ENCODE assay signal across 29 mouse cellular contexts in the genomic region with DNA sequence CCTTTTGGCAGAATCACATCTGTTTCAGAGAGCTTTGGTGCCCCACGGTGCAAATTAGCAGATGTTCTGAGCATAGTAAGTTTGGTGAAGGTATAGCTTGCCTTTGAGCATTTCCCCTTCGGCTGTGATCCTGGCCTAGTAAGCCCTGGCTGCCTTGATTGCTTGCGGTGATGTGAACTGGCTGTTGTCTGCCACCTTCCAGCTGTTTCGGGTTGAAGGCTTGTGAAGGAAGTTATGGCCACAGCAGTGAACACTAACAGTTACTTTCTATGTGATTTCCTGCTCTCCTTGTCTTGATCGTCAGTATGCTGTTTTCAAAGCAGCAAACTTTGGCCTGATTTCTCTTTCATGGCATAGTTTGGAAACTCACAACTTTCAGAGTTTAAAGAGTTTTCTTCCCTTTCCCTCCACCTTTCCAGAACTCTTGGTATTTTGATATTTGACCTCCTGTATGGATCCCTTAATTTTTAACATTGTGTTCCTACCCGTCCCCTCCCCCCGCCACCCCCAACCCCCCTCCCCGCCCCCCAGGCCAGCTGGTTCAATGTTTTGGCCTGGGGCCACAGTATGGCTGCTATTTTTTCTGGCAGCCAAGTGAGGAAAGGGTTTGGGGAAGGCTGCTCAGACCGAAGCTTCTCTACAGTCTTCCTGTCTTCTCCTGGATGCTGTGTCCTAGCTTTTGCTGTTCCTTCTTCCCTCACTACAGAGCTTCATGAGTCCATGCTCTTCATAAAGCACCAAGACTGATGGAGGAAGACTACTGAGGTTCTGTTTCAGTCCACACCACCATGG. TPM values are rescaled to one million over a fixed set of nuclear protein-coding genes. Genes with fewer than 3 reads are reported as not detected.
DNase-seq lines count a peak whose midpoint lies in the region; ATAC-seq and TF ChIP-seq lines count a peak whose summit lies in the region.
"Had no signal": no experiment of that assay in that cellular context is flagged by ENCODE, and none has a peak within 500 bp of the region (broad histone marks: within the 10 kb centered on the region; RNA-seq: fewer than 3 reads in every experiment).

No protein-coding gene starts in this region.

- H3K9ac ChIP-seq in kidney, postnatal 0 days (ENCODE audit: low read depth, low read length) = no peak overlapping the region
- H3K9ac ChIP-seq in lung, embryonic 14.5 days = no peak overlapping the region
- no peak overlapping the region for H3K9ac ChIP-seq in midbrain, embryonic 11.5 days (ENCODE audit: low read length)
- H3K9ac ChIP-seq in midbrain, postnatal 0 days (replicated peaks; ENCODE audit: low read length, poor library complexity, severe bottlenecking) = no peak overlapping the region
- H3K9ac ChIP-seq: heart, embryonic 12.5 days; hindbrain, embryonic 14.5 days; limb, embryonic 15.5 days; liver, embryonic 13.5 days; neural tube, embryonic 15.5 days had no signal

- H3K27me3 ChIP-seq in kidney, postnatal 0 days (ENCODE audit: insufficient read depth, low read length) = no peaks in the 10 kb centered on the region
- H3K27me3 ChIP-seq in lung, embryonic 14.5 days (ENCODE audit: insufficient read depth, low read length) = no peaks in the 10 kb centered on the region
- H3K27me3 ChIP-seq in midbrain, embryonic 11.5 days (ENCODE audit: control insufficient read depth, insufficient read depth, low read length) = no peaks in the 10 kb centered on the region
- H3K27me3 ChIP-seq in midbrain, postnatal 0 days (ENCODE audit: insufficient read depth, low read length) = no peaks in the 10 kb centered on the region
- H3K27me3 ChIP-seq: heart, embryonic 12.5 days; limb, embryonic 15.5 days; liver, embryonic 13.5 days; neural tube, embryonic 15.5 days had no signal

- H3K36me3 ChIP-seq in kidney, postnatal 0 days (ENCODE audit: insufficient read depth, low read length) = no peaks in the 10 kb centered on the region
- no peaks in the 10 kb centered on the region for H3K36me3 ChIP-seq in lung, embryonic 14.5 days (ENCODE audit: insufficient read depth)
- no peaks in the 10 kb centered on the region for H3K36me3 ChIP-seq in midbrain, embryonic 11.5 days (ENCODE audit: control insufficient read depth, insufficient read depth, low read length)
- no peaks in the 10 kb centered on the region for H3K36me3 ChIP-seq in midbrain, postnatal 0 days (ENCODE audit: insufficient read depth, low read length)
- H3K36me3 ChIP-seq: G1E; heart, embryonic 12.5 days; limb, embryonic 10.5 days; limb, embryonic 15.5 days; liver, embryonic 13.5 days; neural tube, embryonic 15.5 days had no signal

- H3K27ac ChIP-seq in kidney, postnatal 0 days = no peak overlapping the region
- no peak overlapping the region for H3K27ac ChIP-seq in lung, embryonic 14.5 days (ENCODE audit: low read depth)
- no peak overlapping the region for H3K27ac ChIP-seq in midbrain, embryonic 11.5 days (ENCODE audit: low read depth, low read length)
- no peak overlapping the region for H3K27ac ChIP-seq in midbrain, postnatal 0 days (ENCODE audit: low read depth, low read length)
- H3K27ac ChIP-seq: gastrocnemius, adult 2 months; heart, adult 2 months; hindbrain, embryonic 14.5 days; limb, embryonic 10.5 days; limb, embryonic 15.5 days; liver, embryonic 13.5 days; macrophage; neural tube, embryonic 15.5 days had no signal

- H3K9me3 ChIP-seq in kidney, postnatal 0 days (replicated peaks; ENCODE audit: low read length) = no peaks in the 10 kb centered on the region
- H3K9me3 ChIP-seq in lung, embryonic 14.5 days (ENCODE audit: low read depth, low read length) = no peaks in the 10 kb centered on the region
- H3K9me3 ChIP-seq in midbrain, embryonic 11.5 days (ENCODE audit: control insufficient read depth, low read length) = no peaks in the 10 kb centered on the region
- H3K9me3 ChIP-seq in midbrain, postnatal 0 days (ENCODE audit: low read length) = no peaks in the 10 kb centered on the region
- H3K9me3 ChIP-seq: G1E; heart, embryonic 12.5 days; limb, embryonic 10.5 days; limb, embryonic 15.5 days; liver, embryonic 13.5 days; neural tube, embryonic 15.5 days had no signal

- DNase-seq in cerebellum, postnatal 14 days = peak; percentile 3 to 12
- no peak for DNase-seq in cerebellum, adult 8-10 months
- DNase-seq in kidney, postnatal 0 days (ENCODE audit: low spot score) = peak; percentile 34
- no peak for DNase-seq in kidney, adult 11 months
- peak; percentile 49 for DNase-seq in lung, embryonic 14.5 days
- no peak for DNase-seq in lung, postnatal 25 days (ENCODE audit: low spot score)
- peak; percentile 77 for DNase-seq in midbrain, embryonic 11.5 days (ENCODE audit: low spot score, missing footprints)
- DNase-seq in midbrain, postnatal 0 days (ENCODE audit: low spot score) = no peak
- DNase-seq: adrenal gland, adult 8-10 months; cerebellum, adult 11 months; cerebellum, adult 9-11 months; gastrocnemius, adult 2 months; gastrocnemius, postnatal 36 days; heart, adult 2 months; liver, embryonic 13.5 days; midbrain, embryonic 14.5 days; retina, postnatal 1 day; right cerebral cortex, postnatal 14 days; thymus, postnatal 4 days had no signal

- no peak overlapping the region for H3K4me2 ChIP-seq in kidney, postnatal 0 days (ENCODE audit: low read length)
- H3K4me2 ChIP-seq in lung, embryonic 14.5 days = no peak overlapping the region
- H3K4me2 ChIP-seq in midbrain, embryonic 11.5 days = no peak overlapping the region
- H3K4me2 ChIP-seq in midbrain, postnatal 0 days (ENCODE audit: low read depth, low read length, poor library complexity, severe bottlenecking) = no peak overlapping the region
- H3K4me2 ChIP-seq: heart, embryonic 12.5 days; hindbrain, embryonic 14.5 days; limb, embryonic 15.5 days; liver, embryonic 13.5 days; neural tube, embryonic 15.5 days had no signal

- 67% methylated on average over 9 of the region's 9 CpGs for WGBS in kidney, postnatal 0 days
- 40% methylated on average over 9 of the region's 9 CpGs for WGBS in lung, embryonic 14.5 days
- WGBS in midbrain, embryonic 11.5 days = 83% methylated on average over 9 of the region's 9 CpGs
- WGBS in midbrain, postnatal 0 days = 86% methylated on average over 9 of the region's 9 CpGs

- H3K4me3 ChIP-seq in kidney, postnatal 0 days (replicated peaks; ENCODE audit: low read depth, low read length) = no peak overlapping the region
- no peak overlapping the region for H3K4me3 ChIP-seq in lung, embryonic 14.5 days (ENCODE audit: low read depth, low read length)
- no peak overlapping the region for H3K4me3 ChIP-seq in midbrain, embryonic 11.5 days (ENCODE audit: low read depth, low read length)
- no peak overlapping the region for H3K4me3 ChIP-seq in midbrain, postnatal 0 days (ENCODE audit: low read depth, low read length)
- H3K4me3 ChIP-seq: erythroblast, embryonic 14.5 days; gastrocnemius, adult 2 months; heart, adult 2 months; heart, embryonic 12.5 days; limb, embryonic 10.5 days; limb, embryonic 15.5 days; liver, embryonic 13.5 days; neural tube, embryonic 15.5 days had no signal

- no peaks in the 10 kb centered on the region for H3K4me1 ChIP-seq in kidney, postnatal 0 days (replicated peaks; ENCODE audit: insufficient read depth, low read length)
- no peaks in the 10 kb centered on the region for H3K4me1 ChIP-seq in lung, embryonic 14.5 days (ENCODE audit: insufficient read depth)
- H3K4me1 ChIP-seq in midbrain, embryonic 11.5 days (ENCODE audit: control insufficient read depth, insufficient read depth, low read length) = no peaks in the 10 kb centered on the region
- no peaks in the 10 kb centered on the region for H3K4me1 ChIP-seq in midbrain, postnatal 0 days (ENCODE audit: insufficient read depth, low read length)
- H3K4me1 ChIP-seq: heart, embryonic 12.5 days; limb, embryonic 15.5 days; liver, embryonic 13.5 days; neural tube, embryonic 15.5 days had no signal

- TF ChIP-seq CTCF in kidney, postnatal 0 days (IDR thresholded peaks at IDR 0.05; ENCODE audit: low read depth) = no peak
- TF ChIP-seq CTCF in lung, embryonic 14.5 days (IDR thresholded peaks at IDR 0.05; ENCODE audit: low read depth) = no peak
- TF ChIP-seq CTCF in midbrain, postnatal 0 days (IDR thresholded peaks at IDR 0.05) = no peak

- ATAC-seq in kidney, postnatal 0 days (replicated peaks; ENCODE audit: low FRiP score, low read depth) = no peak
- ATAC-seq in lung, embryonic 14.5 days (ENCODE audit: insufficient read depth) = peak; percentile 66; the same call in 1 of the 2 replicates
- ATAC-seq in midbrain, embryonic 11.5 days (ENCODE audit: low FRiP score) = no peak
- no peak for ATAC-seq in midbrain, postnatal 0 days (ENCODE audit: low FRiP score)
- ATAC-seq: forebrain, embryonic 16.5 days; intestine, postnatal 0 days had no signal

RNA-seq across cellular contexts. Expression of a gene that starts 53.7 kb away (rescaled TPM):
- polyA plus RNA-seq in kidney, postnatal 0 days (2015; fragmentation: Nextera tagmentation; extraction: Ambion mirVana) = 266 and 281 TPM in 2 replicates
- polyA plus RNA-seq in lung, embryonic 14.5 days (2014; fragmentation: Nextera tagmentation; extraction: Ambion mirVana) = 255 and 261 TPM in 2 replicates
- 279 and 302 TPM in 2 replicates for polyA plus RNA-seq in midbrain, embryonic 11.5 days (2014; fragmentation: Nextera tagmentation; extraction: Ambion mirVana)
- total RNA-seq in midbrain, postnatal 0 days (2014; rRNA removed) = 58.3 and 92.6 TPM in 2 replicates
- 322 and 326 TPM in 2 replicates for polyA plus RNA-seq in midbrain, postnatal 0 days (2015; fragmentation: Nextera tagmentation; extraction: Ambion mirVana)

Comparison
In these comparisons a context has a peak if more than half of its experiments do, and no peak if none do; other contexts are left out.
1. DNase-seq: peak in cerebellum, postnatal 14 days (2 of 2), kidney, postnatal 0 days (single experiment), lung, embryonic 14.5 days (single experiment) and midbrain, embryonic 11.5 days (single experiment); none in cerebellum, adult 8-10 months (single experiment), kidney, adult 11 months (single experiment), lung, postnatal 25 days (single experiment) and midbrain, postnatal 0 days (single experiment).